Mouse (Mus musculus) CH12.LX (cell line): ENCODE data around the gene Ift81. TPM values are rescaled to one million over a fixed set of nuclear protein-coding genes. Genes with fewer than 3 reads are reported as not detected.
A peak's percentile ranks its signal among the peaks of the same experiment; 100 is the strongest.

ENCODE experiments used
- DNase-seq: peaks from one replicate; pipeline ENCODE4 v3.0.0-alpha.2; 2013; ENCODE audit errors: extremely low read depth
- H3K27ac ChIP-seq: 2 replicates; pipeline ENCODE4 v1.5.1; 2012; ENCODE audit warnings: low read depth, mild to moderate bottlenecking, control low read depth, moderate library complexity; ENCODE audit not compliant: insufficient read depth
- H3K27me3 ChIP-seq: replicated peaks from 2 replicates; pipeline ENCODE3; 2012; ENCODE audit warnings: inconsistent platforms
- H3K36me3 ChIP-seq, 2 experiments: replicated peaks in 1 of 2; 2 replicates each; pipeline versions ENCODE3 to v1.6.1; 2012; ENCODE audit warnings: inconsistent platforms in 1 of 2, low read length in 1 of 2, mild to moderate bottlenecking in 1 of 2, mixed read lengths in 1 of 2, moderate library complexity in 1 of 2; ENCODE audit not compliant: control insufficient read depth in 1 of 2, insufficient read depth in 1 of 2
- H3K4me1 ChIP-seq, 2 experiments: 2 replicates each; pipeline ENCODE4 v1.6.1; 2012; ENCODE audit warnings: inconsistent platforms in 1 of 2, moderate library complexity in 1 of 2; ENCODE audit not compliant: insufficient read depth in 2 of 2, control insufficient read depth in 1 of 2
- H3K4me2 ChIP-seq: 2 replicates; pipeline ENCODE4 v1.6.1; 2012; ENCODE audit warnings: low read depth, mild to moderate bottlenecking, control low read depth; ENCODE audit not compliant: poor library complexity, insufficient read depth, severe bottlenecking
- H3K4me3 ChIP-seq, 3 experiments: fragments of 150-350 bp in 1 of 3; sonication (generic) in 1 of 3; replicated peaks in 1 of 3; 2 replicates each; pipeline versions ENCODE3 to v1.5.1; 2011 to 2012; ENCODE audit warnings: low read depth in 2 of 3, low read length in 2 of 3, mild to moderate bottlenecking in 2 of 3, moderate library complexity in 2 of 3, control low read depth in 1 of 3, improper control_type of control experiment in 1 of 3, inconsistent platforms in 1 of 3, mixed read lengths in 1 of 3; ENCODE audit not compliant: poor library complexity in 1 of 3
- H3K79me2 ChIP-seq: replicated peaks from 2 replicates; pipeline ENCODE4 v1.6.1; 2012; ENCODE audit warnings: mild to moderate bottlenecking, moderate library complexity; ENCODE audit not compliant: control insufficient read depth, poor library complexity, insufficient read depth, severe bottlenecking; ENCODE audit errors: extremely low read depth
- H3K9ac ChIP-seq: 2 replicates; pipeline ENCODE4 v1.6.1; 2012; ENCODE audit warnings: low read depth, mild to moderate bottlenecking, control low read depth, moderate library complexity; ENCODE audit not compliant: insufficient read depth
- H3K9me3 ChIP-seq: replicated peaks from 2 replicates; pipeline ENCODE3; 2012; ENCODE audit warnings: low read length, inconsistent platforms, mixed read lengths
- CHD1 ChIP-seq: IDR thresholded peaks from 2 replicates; pipeline ENCODE4 v1.6.1; 2012; ENCODE audit warnings: low read depth, low read length, improper control_type of control experiment, inconsistent platforms
- CTCF ChIP-seq, 2 experiments: IDR thresholded peaks in 1 of 2; conservative IDR thresholded peaks in 1 of 2; 2 replicates each; pipeline ENCODE4 v1.5.1; 2011 to 2012; ENCODE audit warnings: low read depth in 2 of 2, low read length in 2 of 2, improper control_type of control experiment in 1 of 2, inconsistent platforms in 1 of 2, mild to moderate bottlenecking in 1 of 2, moderate library complexity in 1 of 2
- E2F4 ChIP-seq: IDR thresholded peaks from 2 replicates; pipeline ENCODE4 v1.6.1; 2011; ENCODE audit warnings: low read depth, low read length, improper control_type of control experiment; ENCODE audit not compliant: insufficient replicate concordance
- ETS1 ChIP-seq: conservative IDR thresholded peaks from 2 replicates; pipeline ENCODE4 v1.6.1; 2012; ENCODE audit warnings: low read depth, mild to moderate bottlenecking, inconsistent platforms, low read length, improper control_type of control experiment, moderate library complexity
- GABPA ChIP-seq: IDR thresholded peaks from 2 replicates; pipeline ENCODE4 v1.6.1; 2012; ENCODE audit warnings: low read depth, low read length, improper control_type of control experiment, inconsistent platforms; ENCODE audit not compliant: insufficient replicate concordance
- HCFC1 ChIP-seq: IDR thresholded peaks from 2 replicates; pipeline ENCODE4 v1.6.1; 2012; ENCODE audit warnings: low read depth, mild to moderate bottlenecking, inconsistent platforms, low read length, improper control_type of control experiment
- KAT2A ChIP-seq: IDR thresholded peaks from 2 replicates; pipeline ENCODE4 v1.6.1; 2012; ENCODE audit warnings: low read length, improper control_type of control experiment, inconsistent platforms; ENCODE audit not compliant: insufficient replicate concordance
- MAFK ChIP-seq: IDR thresholded peaks from 2 replicates; pipeline ENCODE4 v1.6.1; 2011; ENCODE audit warnings: low read length, improper control_type of control experiment; ENCODE audit not compliant: insufficient replicate concordance
- MXI1 ChIP-seq: IDR thresholded peaks from 2 replicates; pipeline ENCODE4 v1.6.1; 2011; ENCODE audit warnings: mild to moderate bottlenecking, low read depth, low read length, improper control_type of control experiment
- NELFE ChIP-seq: IDR thresholded peaks from 2 replicates; pipeline ENCODE4 v1.6.1; 2011; ENCODE audit warnings: low read depth, low read length, improper control_type of control experiment
- NRF1 ChIP-seq: IDR thresholded peaks from 2 replicates; pipeline ENCODE4 v1.6.1; 2014; ENCODE audit warnings: low read depth, mild to moderate bottlenecking, inconsistent platforms, low read length, improper control_type of control experiment, moderate library complexity
- PAX5 ChIP-seq: IDR thresholded peaks from 2 replicates; pipeline ENCODE4 v1.6.1; 2012; ENCODE audit warnings: low read length, inconsistent platforms, mixed read lengths
- POLR2AphosphoS2 ChIP-seq: IDR thresholded peaks from 2 replicates; pipeline ENCODE4 v1.6.1; 2011; ENCODE audit warnings: low read depth, low read length, improper control_type of control experiment
- SMC3 ChIP-seq: IDR thresholded peaks from 2 replicates; pipeline ENCODE4 v1.6.1; 2011; ENCODE audit warnings: low read depth, low read length, improper control_type of control experiment
- TBP ChIP-seq: conservative IDR thresholded peaks from 2 replicates; pipeline ENCODE4 v1.6.1; 2011; ENCODE audit warnings: low read depth, low read length, improper control_type of control experiment
- UBTF ChIP-seq: IDR thresholded peaks from 2 replicates; pipeline ENCODE4 v1.6.1; 2012; ENCODE audit warnings: low read depth, mild to moderate bottlenecking, inconsistent platforms, low read length, improper control_type of control experiment, moderate library complexity
- USF1 ChIP-seq: IDR thresholded peaks from 2 replicates; pipeline ENCODE4 v1.6.1; 2014; ENCODE audit warnings: low read depth, mild to moderate bottlenecking, inconsistent platforms, low read length, improper control_type of control experiment
- USF2 ChIP-seq: conservative IDR thresholded peaks from 2 replicates; pipeline ENCODE4 v1.6.1; 2011; ENCODE audit warnings: low read depth, low read length, improper control_type of control experiment
- ZKSCAN1 ChIP-seq: IDR thresholded peaks from 2 replicates; pipeline ENCODE4 v1.6.1; 2012; ENCODE audit warnings: low read depth, inconsistent platforms, low read length, improper control_type of control experiment, borderline replicate concordance
- ZNF384 ChIP-seq: IDR thresholded peaks from 2 replicates; pipeline ENCODE4 v1.6.1; 2012; ENCODE audit warnings: low read depth, low read length, improper control_type of control experiment, inconsistent platforms
- dilution Hi-C: fragments of 300-500 bp; cut with MboI; formaldehyde crosslinking; loops from 2 replicates; pipeline ENCODE4 v1.14.3; 2020; ENCODE audit warnings: low sequenced_read_pairs; ENCODE audit not compliant: extremely low pct_unique_long_range_greater_than_20kb, extremely low pct_ligation_motif_present
- in situ Hi-C: fragments of 300-500 bp; cut with MboI; formaldehyde crosslinking; loops from 3 replicates; pipeline ENCODE4 v1.14.3; 2019; ENCODE audit warnings: low sequenced_read_pairs, low pct_ligation_motif_present, low pct_unique_long_range_greater_than_20kb, mixed read lengths
- polyA plus RNA-seq: library from polyadenylated mRNA; unstranded; fragments of >175 nt; gene quantifications from 2 replicates; pipeline ENCODE4 v1.2.1, GENCODE M21; 2012; ENCODE audit warnings: low read depth; ENCODE audit not compliant: insufficient read length
- total RNA-seq, 2 experiments: library from RNA; depleted of rRNA; stranded (reverse); fragments of 300-350 nt in 1 of 2; fragments of >200 nt in 1 of 2; gene quantifications; 2 replicates each; pipeline ENCODE4 v1.2.3; 2012 to 2014

Ift81 gene
- total and polyA plus RNA-seq, 3 experiments, result 3.1 to 5.0 (median 4.1) TPM

DNA sequence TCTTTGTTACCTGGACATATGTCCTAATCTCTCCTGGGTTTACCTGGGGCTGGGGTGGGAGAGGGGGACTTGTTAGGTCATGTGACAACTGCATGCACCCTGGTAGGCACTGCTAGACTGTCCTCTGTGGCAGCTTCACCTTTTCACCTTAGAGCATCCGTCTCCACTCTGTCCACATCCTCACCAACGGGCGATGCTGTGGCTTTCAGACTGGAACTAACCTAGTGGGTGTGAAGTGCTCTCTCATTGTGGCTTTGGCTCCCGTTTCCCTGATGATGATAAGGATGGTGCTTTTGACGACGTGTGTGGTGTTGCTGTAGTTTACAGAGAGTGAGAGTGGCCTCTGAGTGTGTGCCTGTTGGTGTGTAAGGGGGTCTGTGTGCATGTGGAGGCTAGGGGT, 31.0 kb upstream of the Ift81 start:
- Histone ChIP-seq H3K79me2 (no peaks in the 10 kb centered on the region), H3K9ac (no peak overlapping the region), H3K4me3 (no peak overlapping the region), H3K4me1 (peaks cover 6 to 22% of the 10 kb centered on the region in 2 experiments), H3K27me3 (no peaks in the 10 kb centered on the region), H3K4me2 (no peak overlapping the region), H3K9me3 (peaks cover 3% of the 10 kb centered on the region), H3K36me3 (no peaks in the 10 kb centered on the region), H3K27ac (no peak overlapping the region)
- dilution Hi-C loops (no loop called here), in situ Hi-C loops (loop anchor here (10.0 to 25.0 kb wide), 2 partner anchors 70 to 508 kb away; partner anchors contain the start of gene Ccdc63)
- TF ChIP-seq ZNF384 (no peak), USF1 (no peak), KAT2A (no peak), HCFC1 (no peak), CHD1 (no peak), E2F4 (no peak), CTCF (conservative IDR thresholded peaks at IDR 0.05 in 1 of 2, IDR thresholded peaks at IDR 0.05 in 1 of 2; ENCODE audit: low read depth in 2 of 2, low read length in 2 of 2) (no peak), POLR2AphosphoS2 (no peak), MXI1 (no peak), NRF1 (no peak), USF2 (no peak), TBP (no peak), NELFE (no peak), PAX5 (no peak), UBTF (no peak), ZKSCAN1 (no peak), SMC3 (no peak), ETS1 (no peak), GABPA (no peak), MAFK (no peak)
- no peak for DNase-seq

DNA sequence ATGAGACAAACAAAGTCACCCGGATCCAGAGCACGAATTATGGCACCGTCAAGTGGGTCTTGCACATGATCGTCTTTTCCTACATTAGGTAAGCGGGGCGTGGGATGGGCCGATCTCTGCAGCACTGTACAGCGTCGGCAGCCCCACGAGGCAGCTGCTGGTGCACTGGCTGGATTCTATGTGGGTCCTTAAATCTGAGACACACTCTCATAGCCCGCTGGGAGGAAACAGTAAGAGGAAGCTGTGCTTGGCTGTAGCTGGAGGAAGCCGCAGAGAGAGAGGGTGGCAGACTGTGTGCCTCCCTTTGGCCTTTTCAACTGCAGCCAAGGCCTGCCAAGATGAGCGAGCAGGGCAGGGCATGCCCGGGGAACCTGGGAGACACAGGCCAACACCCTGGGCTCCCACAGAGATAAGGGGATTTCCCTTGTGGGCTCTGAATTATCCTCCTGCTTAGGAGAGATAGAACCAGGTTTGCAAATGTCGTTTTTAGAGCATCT, 29.8 kb upstream of the Ift81 start:
- H3K4me3 ChIP-seq, result peak overlapping the region; percentile 6 to 43 (median 21)
- no peaks in the 10 kb centered on the region for H3K79me2 ChIP-seq
- no peak overlapping the region for H3K9ac ChIP-seq
- DNase-seq, result peak; percentile 52
- H3K36me3 ChIP-seq, result no peaks in the 10 kb centered on the region
- H3K27ac ChIP-seq, result no peak overlapping the region
- dilution Hi-C loops, result no loop called here
- H3K4me2 ChIP-seq, result 0 out of 2 replicates have a peak overlapping the region, but pooled peaks have one; percentile 0
- no peaks in the 10 kb centered on the region for H3K27me3 ChIP-seq
- H3K9me3 ChIP-seq, result peaks cover 3% of the 10 kb centered on the region
- TF ChIP-seq UBTF (0 out of 2 replicates have a peak, but pooled peaks have one; percentile 36), USF2 (no peak)
- H3K4me1 ChIP-seq, result peaks cover 6 to 22% of the 10 kb centered on the region in 2 experiments
- in situ Hi-C loops, result loop anchor here (10.0 to 25.0 kb wide), 2 partner anchors 71 to 507 kb away; partner anchors contain the start of gene Ccdc63
